Comparison of ENCODE assay signal across 17 mouse cellular contexts in genomic region chr13:102544359-102545165, GRCm38 (mm10).
DNase-seq lines count a peak whose midpoint lies in the region; ATAC-seq and TF ChIP-seq lines count a peak whose summit lies in the region.
"Had no signal": no experiment of that assay in that cellular context is flagged by ENCODE, and none has a peak within 500 bp of the region (broad histone marks: within the 10 kb centered on the region; RNA-seq: fewer than 3 reads in every experiment).

No protein-coding gene starts in this region.

- no peak for DNase-seq in forebrain, embryonic 11.5 days (ENCODE audit: low spot score)
- DNase-seq in neural tube, embryonic 10.5 days (ENCODE audit: extremely low spot score, low spot score): no peak
- DNase-seq in hindbrain, postnatal 0 days (ENCODE audit: low spot score): peak; percentile 34
- peak; percentile 34 for DNase-seq in retina, postnatal 7 days (ENCODE audit: low read depth, low spot score)
- no peak for DNase-seq in ovary, postnatal 10 days (ENCODE audit: low spot score)
- no peak for DNase-seq in right cerebral cortex, postnatal 10 days (ENCODE audit: low spot score in 2 of 2)
- DNase-seq: adrenal gland, postnatal 36 days; kidney, adult 18-20 months; kidney, postnatal 14 days; left cerebral cortex, postnatal 4 days; right cerebral cortex, postnatal 14 days had no signal

- no peak overlapping the region for H3K4me3 ChIP-seq in forebrain, embryonic 12.5 days (replicated peaks)
- H3K4me3 ChIP-seq in forebrain, embryonic 11.5 days (ENCODE audit: low read depth, low read length): no peak overlapping the region
- H3K4me3 ChIP-seq in neural tube, embryonic 12.5 days: no peak overlapping the region
- no peak overlapping the region for H3K4me3 ChIP-seq in hindbrain, postnatal 0 days (ENCODE audit: low read length)
- H3K4me3 ChIP-seq: erythroblast, embryonic 14.5 days; heart, embryonic 13.5 days had no signal

- H3K9me3 ChIP-seq in forebrain, embryonic 12.5 days: no peaks in the 10 kb centered on the region
- no peaks in the 10 kb centered on the region for H3K9me3 ChIP-seq in forebrain, embryonic 11.5 days (ENCODE audit: control insufficient read depth, low read length)
- H3K9me3 ChIP-seq in neural tube, embryonic 12.5 days: no peaks in the 10 kb centered on the region
- no peaks in the 10 kb centered on the region for H3K9me3 ChIP-seq in hindbrain, postnatal 0 days (ENCODE audit: low read length)
- H3K9me3 ChIP-seq: heart, embryonic 13.5 days had no signal

- no peak overlapping the region for H3K27ac ChIP-seq in forebrain, embryonic 12.5 days
- no peak overlapping the region for H3K27ac ChIP-seq in forebrain, embryonic 11.5 days (ENCODE audit: low read depth, low read length)
- no peak overlapping the region for H3K27ac ChIP-seq in neural tube, embryonic 12.5 days
- no peak overlapping the region for H3K27ac ChIP-seq in hindbrain, postnatal 0 days
- H3K27ac ChIP-seq: heart, embryonic 13.5 days had no signal

- H3K27me3 ChIP-seq in forebrain, embryonic 12.5 days: no peaks in the 10 kb centered on the region
- no peaks in the 10 kb centered on the region for H3K27me3 ChIP-seq in forebrain, embryonic 11.5 days (ENCODE audit: control insufficient read depth, insufficient read depth, low read length)
- H3K27me3 ChIP-seq in neural tube, embryonic 12.5 days (replicated peaks): no peaks in the 10 kb centered on the region
- H3K27me3 ChIP-seq in hindbrain, postnatal 0 days (ENCODE audit: insufficient read depth, low read length): no peaks in the 10 kb centered on the region
- H3K27me3 ChIP-seq: megakaryocyte, embryonic 14.5 days had no signal

- WGBS in forebrain, embryonic 12.5 days: 68% methylated on average over 5 of the region's 5 CpGs
- WGBS in forebrain, embryonic 11.5 days: 62% methylated on average over 5 of the region's 5 CpGs
- WGBS in neural tube, embryonic 12.5 days: 37% methylated on average over 5 of the region's 5 CpGs
- WGBS in hindbrain, postnatal 0 days: 33% methylated on average over 5 of the region's 5 CpGs

- no peak for TF ChIP-seq CTCF in hindbrain, postnatal 0 days (IDR thresholded peaks at IDR 0.05; ENCODE audit: low read depth)

- H3K4me1 ChIP-seq in forebrain, embryonic 12.5 days: peaks cover 17% of the 10 kb centered on the region
- H3K4me1 ChIP-seq in forebrain, embryonic 11.5 days (replicated peaks; ENCODE audit: control insufficient read depth, insufficient read depth, low read length): 0 out of 2 replicates have a peak, but pooled peaks cover 3% of the 10 kb centered on the region
- peaks cover 32% of the 10 kb centered on the region for H3K4me1 ChIP-seq in neural tube, embryonic 12.5 days
- peaks cover 4% of the 10 kb centered on the region; the same call in 1 of the 2 replicates for H3K4me1 ChIP-seq in hindbrain, postnatal 0 days (ENCODE audit: insufficient read depth, low read length)
- H3K4me1 ChIP-seq: megakaryocyte, embryonic 14.5 days had no signal

- no peaks in the 10 kb centered on the region for H3K36me3 ChIP-seq in forebrain, embryonic 12.5 days (replicated peaks)
- H3K36me3 ChIP-seq in forebrain, embryonic 11.5 days (ENCODE audit: control insufficient read depth, insufficient read depth, low read length): no peaks in the 10 kb centered on the region
- H3K36me3 ChIP-seq in neural tube, embryonic 12.5 days: no peaks in the 10 kb centered on the region
- H3K36me3 ChIP-seq in hindbrain, postnatal 0 days (ENCODE audit: insufficient read depth, low read length): no peaks in the 10 kb centered on the region
- H3K36me3 ChIP-seq: heart, embryonic 13.5 days had no signal

- H3K9ac ChIP-seq in forebrain, embryonic 12.5 days: no peak overlapping the region
- H3K9ac ChIP-seq in forebrain, embryonic 11.5 days (ENCODE audit: low read length): no peak overlapping the region
- H3K9ac ChIP-seq in neural tube, embryonic 12.5 days: no peak overlapping the region
- no peak overlapping the region for H3K9ac ChIP-seq in hindbrain, postnatal 0 days (replicated peaks; ENCODE audit: low read length)
- H3K9ac ChIP-seq: heart, embryonic 13.5 days had no signal

- ATAC-seq in forebrain, embryonic 12.5 days (ENCODE audit: low FRiP score): 0 out of 2 replicates have a peak, but pooled peaks have one; percentile 30
- no peak for ATAC-seq in forebrain, embryonic 11.5 days (replicated peaks; ENCODE audit: low FRiP score)
- ATAC-seq in neural tube, embryonic 12.5 days (ENCODE audit: low FRiP score, low read depth): peak; percentile 85
- ATAC-seq in hindbrain, postnatal 0 days: peak; percentile 63; the same call in 1 of the 2 replicates

- H3K4me2 ChIP-seq in forebrain, embryonic 12.5 days: no peak overlapping the region
- H3K4me2 ChIP-seq in forebrain, embryonic 11.5 days (ENCODE audit: low read depth, low read length, severe bottlenecking): no peak overlapping the region
- H3K4me2 ChIP-seq in neural tube, embryonic 12.5 days (replicated peaks): no peak overlapping the region
- H3K4me2 ChIP-seq in hindbrain, postnatal 0 days (ENCODE audit: low read depth, low read length): no peak overlapping the region
- H3K4me2 ChIP-seq: heart, embryonic 13.5 days; liver, embryonic 11.5 days had no signal

Comparison
In these comparisons a context has a peak if more than half of its experiments do, and no peak if none do; other contexts are left out.
1. DNase-seq: peak in hindbrain, postnatal 0 days (single experiment) and retina, postnatal 7 days (single experiment); none in forebrain, embryonic 11.5 days (single experiment), neural tube, embryonic 10.5 days (single experiment), ovary, postnatal 10 days (single experiment) and right cerebral cortex, postnatal 10 days (0 of 2).